Mouse (Mus musculus) olfactory bulb, adult 2 months (tissue): Measurements from ENCODE around the gene Hpd. TPM values are rescaled to one million over a fixed set of nuclear protein-coding genes. Genes with fewer than 3 reads are reported as not detected.

Source experiments
- H3K27ac ChIP-seq: fragments of 200-500 bp; 2 replicates; pipeline ENCODE4 v1.5.1; 2012; ENCODE audit warnings: low read depth, low read length; ENCODE audit not compliant: insufficient read depth
- H3K4me1 ChIP-seq: fragments of 200-500 bp; 2 replicates; pipeline ENCODE4 v1.6.1; 2012; ENCODE audit warnings: low read length; ENCODE audit not compliant: control insufficient read depth, insufficient read depth
- H3K4me3 ChIP-seq: fragments of 200-500 bp; 2 replicates; pipeline ENCODE4 v1.5.1; 2012; ENCODE audit warnings: mild to moderate bottlenecking, low read depth, low read length, moderate library complexity; ENCODE audit not compliant: insufficient read depth
- CTCF ChIP-seq: fragments of 200-500 bp; IDR thresholded peaks from 2 replicates; pipeline ENCODE4 v1.5.1; 2012; ENCODE audit warnings: low read depth, mild to moderate bottlenecking, low read length, moderate library complexity; ENCODE audit not compliant: insufficient read depth
- POLR2A ChIP-seq: fragments of 200-500 bp; IDR thresholded peaks from 2 replicates; pipeline ENCODE4 v1.6.1; 2012; ENCODE audit warnings: mild to moderate bottlenecking, low read depth, low read length, moderate library complexity; ENCODE audit not compliant: insufficient read depth
- WGBS: fragments of 180-500 bp; shearing (Covaris S2); methylation state at CpG from one replicate; pipeline ENCODE4 v1.1.7; 2018; 5-methylcytosine and 5-hydroxymethylcytosine counted together
- polyA plus RNA-seq: library from polyadenylated mRNA; stranded (reverse); fragments of >200 nt; gene quantifications from 2 replicates; pipeline ENCODE4 v1.2.4, GENCODE M21; 2012; ENCODE audit warnings: low replicate concordance; ENCODE audit not compliant: missing spikeins, insufficient read depth, insufficient read length

Hpd gene
- polyA plus RNA-seq, 1 experiment = not detected

DNA sequence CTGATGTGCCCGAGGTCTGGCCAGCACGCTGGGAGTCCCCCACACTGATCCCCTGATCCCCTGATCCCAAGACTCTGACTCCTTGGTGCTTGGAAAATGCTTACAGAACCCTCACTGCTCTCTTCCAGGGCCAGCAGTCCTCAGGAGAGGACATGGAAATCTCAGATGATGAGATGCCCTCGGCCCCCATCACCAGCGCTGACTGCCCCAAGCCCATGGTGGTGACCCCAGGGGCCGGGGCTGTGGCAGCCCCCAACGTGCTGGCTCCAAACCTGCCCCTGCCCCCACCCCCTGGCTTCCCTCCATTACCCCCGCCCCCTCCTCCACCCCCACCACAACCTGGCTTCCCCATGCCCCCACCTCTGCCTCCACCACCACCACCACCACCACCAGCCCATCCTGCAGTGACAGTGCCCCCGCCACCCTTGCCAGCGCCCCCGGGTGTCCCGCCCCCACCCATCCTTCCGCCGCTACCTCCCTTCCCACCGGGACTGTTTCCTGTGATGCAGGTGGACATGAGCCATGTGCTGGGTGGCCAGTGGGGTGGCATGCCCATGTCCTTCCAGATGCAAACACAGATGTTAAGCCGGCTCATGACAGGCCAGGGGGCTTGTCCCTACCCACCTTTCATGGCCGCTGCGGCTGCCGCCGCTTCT, 30.7 kb downstream of the Hpd start:
- TF ChIP-seq CTCF (no peak), POLR2A (no peak)
- Histone ChIP-seq H3K27ac (no peak overlapping the region), H3K4me3 (no peak overlapping the region), H3K4me1 (peaks cover 43% of the 10 kb centered on the region)
- WGBS = 85% methylated on average over 19 of the region's 19 CpGs

DNA sequence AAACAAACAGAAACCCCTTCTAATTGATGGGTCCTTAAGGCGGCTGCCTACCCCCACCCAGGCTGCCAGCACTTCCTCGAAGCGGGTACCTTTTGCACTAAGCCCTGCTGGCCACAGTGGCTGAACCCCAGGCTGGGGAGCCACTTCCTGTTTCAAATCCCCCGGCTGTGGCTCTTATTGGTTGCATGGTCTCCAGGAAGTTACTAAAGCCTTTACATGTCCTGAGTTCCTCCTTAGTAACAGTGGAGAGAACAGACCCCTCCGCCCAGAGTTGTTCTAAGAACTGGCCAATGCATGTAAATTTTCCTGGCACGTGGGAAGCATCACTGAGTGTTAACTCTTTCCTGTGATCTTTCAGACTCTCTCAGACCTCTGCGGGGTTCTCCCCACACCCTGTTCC, 31.4 kb downstream of the Hpd start:
- Histone ChIP-seq H3K4me3 (peak overlapping the region; percentile 48), H3K4me1 (peaks cover 49% of the 10 kb centered on the region), H3K27ac (no peak overlapping the region)
- no peak for TF ChIP-seq POLR2A
- 11% methylated on average over 7 of the region's 7 CpGs for WGBS

DNA sequence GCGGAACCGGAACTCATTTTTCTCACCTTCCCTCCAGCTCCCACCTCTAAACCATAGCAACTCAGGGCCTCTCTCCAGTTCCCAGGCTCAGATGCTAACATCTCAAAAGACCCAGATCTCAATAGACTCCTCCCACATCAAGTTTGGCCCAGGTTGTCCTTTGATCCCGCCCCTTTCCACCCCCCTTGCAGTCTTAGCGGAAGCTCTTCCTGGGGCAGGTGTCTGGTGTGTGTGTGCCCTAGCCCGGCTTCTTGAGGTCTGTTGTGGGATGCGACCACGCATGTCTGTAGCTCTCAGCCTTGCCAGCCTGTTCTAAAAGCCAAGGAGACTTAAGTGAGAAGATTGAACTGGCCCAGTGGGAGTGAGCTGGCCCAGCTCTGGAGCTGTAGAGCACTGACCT, 31.9 kb downstream of the Hpd start:
- Histone ChIP-seq H3K4me3 (peak overlapping the region; percentile 48), H3K4me1 (peaks cover 49% of the 10 kb centered on the region), H3K27ac (no peak overlapping the region)
- TF ChIP-seq CTCF (no peak), POLR2A (no peak)
- WGBS = 18% methylated on average over 7 of the region's 7 CpGs

DNA sequence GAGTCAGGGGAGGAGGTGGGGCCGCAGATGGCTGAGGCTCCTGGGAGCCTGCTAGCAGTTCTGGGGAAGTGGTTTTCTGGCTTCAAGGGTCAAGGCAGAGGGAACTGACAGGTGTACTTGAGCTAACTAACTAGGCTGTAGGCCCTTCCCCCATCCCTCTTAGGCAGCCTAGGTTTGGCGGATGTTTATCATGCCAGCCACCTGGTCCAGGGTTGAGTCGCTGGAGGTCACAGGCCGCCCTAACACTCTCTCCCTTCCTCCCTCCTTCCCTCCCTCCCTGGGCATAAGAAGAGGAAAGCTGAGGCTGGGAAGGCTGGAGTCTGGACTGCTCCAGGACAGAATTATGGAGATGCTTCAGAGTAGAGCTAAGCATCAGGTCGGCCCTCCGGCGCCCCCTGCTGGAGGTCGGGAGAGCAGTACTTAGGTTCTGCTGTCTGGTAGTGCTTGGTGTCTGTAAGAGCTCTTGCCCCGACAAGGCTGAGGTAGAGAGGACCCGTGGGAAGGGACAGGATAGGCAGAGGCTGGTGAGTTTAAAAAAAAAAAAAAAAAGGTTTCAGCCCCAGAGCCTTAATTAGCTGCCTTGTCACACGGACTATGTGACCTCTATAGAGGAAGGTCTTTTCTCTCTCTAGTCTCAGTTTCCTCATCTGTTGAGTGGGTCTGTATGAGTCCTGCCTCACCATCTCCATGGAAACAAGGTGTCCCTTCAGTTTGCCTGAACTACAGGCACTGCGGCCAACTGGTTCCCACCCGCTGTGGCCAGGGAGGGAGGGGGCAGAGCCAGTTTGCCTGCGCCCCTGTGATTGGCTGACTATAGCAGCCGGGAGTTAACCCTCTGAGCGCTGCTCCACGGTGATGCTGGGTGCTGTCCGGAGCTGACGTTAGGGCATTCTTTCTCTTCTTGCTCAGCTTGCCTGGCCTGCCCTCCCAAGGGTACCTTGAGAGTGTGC, 32.8 kb downstream of the Hpd start:
- Histone ChIP-seq H3K27ac (no peak overlapping the region), H3K4me3 (peak overlapping the region; percentile 48), H3K4me1 (peaks cover 55% of the 10 kb centered on the region)
- 3% methylated on average over 19 of the region's 19 CpGs for WGBS
- TF ChIP-seq POLR2A = no peak
- TF ChIP-seq CTCF = peak; percentile 88

DNA sequence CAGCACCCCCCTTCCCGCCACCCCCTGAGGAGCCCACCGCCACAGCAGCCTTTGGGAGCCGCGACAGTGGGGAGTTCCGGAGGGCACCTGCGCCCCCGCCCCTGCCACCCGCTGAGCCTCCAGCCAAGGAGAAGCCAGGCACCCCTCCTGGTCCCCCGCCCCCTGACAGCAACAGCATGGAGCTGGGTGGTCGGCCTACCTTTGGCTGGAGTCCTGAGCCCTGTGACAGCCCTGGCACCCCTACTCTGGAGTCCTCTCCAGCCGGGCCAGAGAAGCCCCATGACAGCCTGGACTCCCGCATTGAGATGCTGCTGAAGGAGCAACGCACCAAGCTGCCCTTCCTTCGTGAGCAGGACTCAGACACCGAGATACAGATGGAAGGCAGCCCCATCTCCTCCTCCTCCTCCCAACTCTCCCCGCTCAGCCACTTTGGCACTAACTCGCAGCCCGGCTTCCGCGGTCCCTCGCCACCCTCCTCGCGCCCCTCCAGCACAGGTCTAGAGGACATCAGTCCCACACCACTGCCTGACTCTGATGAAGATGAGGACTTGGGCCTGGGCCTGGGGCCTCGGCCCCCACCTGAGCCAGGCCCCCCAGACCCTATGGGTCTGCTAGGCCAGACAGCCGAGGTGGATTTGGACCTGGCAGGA, 34.3 kb downstream of the Hpd start:
- Histone ChIP-seq H3K27ac (no peak overlapping the region), H3K4me1 (peaks cover 63% of the 10 kb centered on the region), H3K4me3 (no peak overlapping the region)
- 52% methylated on average over 25 of the region's 25 CpGs for WGBS
- TF ChIP-seq POLR2A = no peak
- TF ChIP-seq CTCF = no peak

DNA sequence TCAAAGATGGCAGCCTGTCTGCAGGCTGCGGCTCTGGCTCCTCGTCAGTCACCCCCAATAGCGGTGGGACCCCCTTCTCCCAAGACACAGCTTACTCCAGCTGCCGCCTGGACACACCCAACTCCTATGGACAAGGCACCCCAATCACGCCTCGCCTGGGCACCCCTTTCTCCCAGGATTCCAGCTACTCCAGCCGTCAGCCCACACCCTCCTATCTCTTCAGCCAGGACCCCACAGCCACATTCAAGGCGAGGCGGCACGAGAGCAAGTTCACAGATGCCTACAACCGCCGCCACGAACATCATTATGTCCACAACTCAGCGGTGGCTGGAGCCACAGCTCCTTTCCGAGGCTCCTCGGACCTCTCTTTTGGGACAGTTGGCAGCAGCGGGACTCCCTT, 35.0 kb downstream of the Hpd start:
- Histone ChIP-seq H3K4me3 (no peak overlapping the region), H3K4me1 (peaks cover 63% of the 10 kb centered on the region), H3K27ac (no peak overlapping the region)
- WGBS = 75% methylated on average over 17 of the region's 17 CpGs
- TF ChIP-seq POLR2A (no peak), CTCF (no peak)

DNA sequence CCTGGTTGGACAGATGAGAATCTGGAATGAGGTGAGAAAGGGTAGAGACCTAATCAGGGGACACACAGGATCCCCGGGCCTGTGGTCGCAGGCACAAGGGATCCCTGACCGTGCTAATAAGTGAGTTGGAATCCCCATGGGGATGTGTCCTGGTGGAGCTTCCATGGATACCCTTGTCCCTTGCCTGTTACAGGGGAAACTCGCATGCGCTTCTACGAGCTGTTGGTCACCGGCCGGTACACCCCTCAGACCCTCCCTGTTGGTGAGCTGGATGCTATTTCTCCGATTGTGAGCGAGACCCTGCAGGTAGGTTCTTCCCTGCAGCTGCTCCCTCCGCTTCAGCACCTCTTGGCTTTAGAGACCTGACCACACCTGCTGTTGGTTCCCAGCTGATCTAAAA, 36.2 kb downstream of the Hpd start:
- TF ChIP-seq CTCF = no peak
- no peak for TF ChIP-seq POLR2A
- peaks cover 55% of the 10 kb centered on the region for H3K4me1 ChIP-seq
- no peak overlapping the region for H3K4me3 ChIP-seq
- no peak overlapping the region for H3K27ac ChIP-seq
- 83% methylated on average over 11 of the region's 11 CpGs for WGBS

DNA sequence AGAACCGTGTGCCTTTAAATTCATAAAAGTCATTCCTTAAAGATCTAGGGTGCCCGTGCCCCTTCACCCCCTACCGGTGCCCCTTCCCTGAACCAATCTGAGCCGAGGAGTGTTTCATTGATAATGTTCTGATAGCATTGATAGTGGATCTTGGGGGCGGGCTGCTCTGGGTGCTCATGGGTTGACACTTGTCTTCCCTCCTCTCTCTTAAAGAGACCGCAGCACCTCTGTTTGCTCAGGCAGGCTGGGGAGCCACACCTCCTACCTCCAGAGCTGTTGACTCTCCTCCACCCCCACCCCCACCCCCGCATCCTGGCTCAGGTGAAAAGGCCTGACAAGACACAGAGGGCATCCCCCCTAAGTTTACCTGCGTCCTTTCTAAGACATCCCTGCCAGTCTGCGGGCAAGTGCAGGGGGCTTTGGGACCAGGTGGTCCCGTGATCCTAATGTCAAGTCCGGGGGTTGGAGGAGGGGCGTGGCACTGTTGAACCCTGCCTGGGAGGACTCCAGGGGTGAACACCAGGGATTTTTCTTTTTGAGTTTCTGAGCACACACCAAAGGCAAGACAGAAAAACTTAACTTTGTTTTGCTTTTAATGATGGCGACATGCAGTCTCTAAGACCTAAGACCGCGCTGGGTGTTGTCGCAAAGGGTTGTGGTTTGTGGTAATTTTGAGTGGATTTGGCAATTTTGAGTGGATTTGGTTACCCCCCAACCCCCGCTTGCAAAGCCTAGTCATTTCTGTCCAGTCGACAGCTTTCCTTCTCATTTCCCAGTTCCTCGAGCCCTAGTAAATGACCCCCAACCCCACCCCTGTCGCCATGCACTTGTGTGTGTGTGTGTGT, 37.6 kb downstream of the Hpd start:
- peaks cover 43% of the 10 kb centered on the region for H3K4me1 ChIP-seq
- TF ChIP-seq CTCF = no peak
- no peak for TF ChIP-seq POLR2A
- WGBS = 36% methylated on average over 20 of the region's 20 CpGs

More for the DNA sequence above, 37.6 kb downstream of the Hpd start:
- Histone ChIP-seq H3K4me3 (peak overlapping the region; percentile 40), H3K27ac (no peak overlapping the region)
